Mouse (Mus musculus) lung, postnatal 0 days (tissue): ENCODE results near the gene Epn1. TPM values are rescaled to one million over a fixed set of nuclear protein-coding genes. Genes with fewer than 3 reads are reported as not detected.
A peak's percentile ranks its signal among the peaks of the same experiment; 100 is the strongest.

ENCODE experiments used
- ATAC-seq: fragments of 200-750 bp; cut with Nextera tagmentation; 2 replicates; pipeline ENCODE4 v1.8.0; 2017; ENCODE audit warnings: moderate library complexity
- DNase-seq: peaks from one replicate; pipeline ENCODE4 v3.0.0-alpha.2; 2016; ENCODE audit warnings: low spot score
- H3K27ac ChIP-seq: fragments of 300-500 bp; sonication (generic); 2 replicates; pipeline ENCODE4 v1.5.1; 2014; ENCODE audit warnings: antibody characterized with exemption, mild to moderate bottlenecking, low read length, mixed read lengths
- H3K27me3 ChIP-seq: fragments of 300-500 bp; sonication (generic); replicated peaks from 2 replicates; pipeline ENCODE4 v1.6.1; 2014; ENCODE audit warnings: low read length, mixed read lengths; ENCODE audit not compliant: insufficient read depth
- H3K36me3 ChIP-seq: fragments of 300-500 bp; sonication (generic); 2 replicates; pipeline ENCODE4 v1.6.1; 2014; ENCODE audit warnings: low read length, mixed read lengths; ENCODE audit not compliant: insufficient read depth
- H3K4me1 ChIP-seq: fragments of 300-500 bp; sonication (generic); 2 replicates; pipeline ENCODE4 v1.6.1; 2014; ENCODE audit warnings: antibody characterized with exemption, low read depth, low read length, mixed read lengths; ENCODE audit not compliant: insufficient read depth
- H3K4me2 ChIP-seq: fragments of 300-500 bp; sonication (generic); replicated peaks from 2 replicates; pipeline ENCODE4 v1.6.1; 2014; ENCODE audit warnings: low read depth, mild to moderate bottlenecking, low read length, moderate library complexity, mixed read lengths
- H3K4me3 ChIP-seq: fragments of 300-500 bp; sonication (generic); 2 replicates; pipeline ENCODE4 v1.5.1; 2014; ENCODE audit warnings: low read depth, low read length
- H3K9ac ChIP-seq: fragments of 300-500 bp; sonication (generic); replicated peaks from 2 replicates; pipeline ENCODE4 v1.6.1; 2014; ENCODE audit warnings: low read depth, mild to moderate bottlenecking
- H3K9me3 ChIP-seq: fragments of 300-500 bp; sonication (generic); 2 replicates; pipeline ENCODE4 v1.6.1; 2016; ENCODE audit warnings: low read length, mixed read lengths
- CTCF ChIP-seq: IDR thresholded peaks from 2 replicates; pipeline ENCODE4 v1.5.1; 2016; ENCODE audit warnings: antibody characterized with exemption, mild to moderate bottlenecking
- EP300 ChIP-seq: IDR thresholded peaks from 2 replicates; pipeline ENCODE4 v1.6.1; 2016; ENCODE audit warnings: antibody characterized with exemption, mild to moderate bottlenecking, control low read depth
- WGBS: fragments of 180-500 bp; shearing (Covaris S2); extraction: QIAGEN DNeasy Blood & Tissue Kit; methylation state at CpG from one replicate; pipeline ENCODE4 v1.1.7; 2014; 5-methylcytosine and 5-hydroxymethylcytosine counted together
- polyA plus RNA-seq: library from polyadenylated mRNA; unstranded; fragments of >200 nt; fragmentation: Nextera tagmentation; extraction: Ambion mirVana; gene quantifications from 2 replicates; pipeline ENCODE4 v1.2.1, GENCODE M21; 2015

The Epn1 gene
- polyA plus RNA-seq, 1 experiment from 2014 or later = 41.6 TPM

DNA sequence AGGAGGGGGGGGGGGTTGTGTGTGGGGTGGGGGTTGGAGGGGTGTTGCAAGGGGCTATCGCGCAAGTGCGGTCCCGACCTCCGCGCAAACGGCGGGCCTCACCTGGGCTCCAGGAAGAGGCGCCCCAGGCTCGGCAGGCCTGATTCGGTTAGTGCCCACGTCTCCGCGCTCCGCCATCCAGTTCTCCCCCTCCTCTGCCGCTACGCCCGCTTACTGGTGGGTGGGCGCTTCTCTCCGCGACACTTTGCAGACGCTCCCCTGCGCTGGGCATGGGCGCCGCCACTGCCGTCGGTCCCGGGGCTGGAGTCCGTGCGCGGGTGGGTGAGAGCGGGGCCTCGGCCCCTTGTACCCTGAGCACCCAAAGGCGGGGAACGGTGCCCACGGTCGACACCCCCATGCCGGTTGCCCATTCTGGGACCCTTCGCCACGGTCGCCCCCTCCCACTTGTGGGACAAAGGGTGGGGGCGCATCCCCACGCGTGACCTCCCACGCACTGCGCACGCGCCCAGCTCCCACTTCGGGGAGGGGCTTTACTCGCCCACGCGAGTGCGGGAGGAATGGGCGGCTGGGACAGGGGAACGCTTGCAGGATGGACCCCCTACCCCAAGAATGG lies 23.3 kb upstream of the Epn1 start:
- no peak for TF ChIP-seq CTCF
- TF ChIP-seq EP300 = no peak
- H3K4me1 ChIP-seq = peaks cover 19% of the 10 kb centered on the region
- H3K36me3 ChIP-seq = no peaks in the 10 kb centered on the region
- H3K4me3 ChIP-seq = peak overlapping the region; percentile 19; the same call in 1 of the 2 replicates
- ATAC-seq (no peak), DNase-seq (no peak)
- peak overlapping the region; percentile 49 for H3K4me2 ChIP-seq
- H3K27ac ChIP-seq = no peak overlapping the region
- 3% methylated on average over 50 of the region's 55 CpGs for WGBS
- H3K9me3 ChIP-seq = no peaks in the 10 kb centered on the region
- H3K27me3 ChIP-seq = peaks cover 54% of the 10 kb centered on the region
- H3K9ac ChIP-seq = no peak overlapping the region; the same call in 1 of the 2 replicates

- H3K9me3 ChIP-seq = no peaks in the 10 kb centered on the region
- H3K27me3 ChIP-seq = peaks cover 54% of the 10 kb centered on the region
- no peak for DNase-seq
- no peak overlapping the region for H3K4me3 ChIP-seq
- no peaks in the 10 kb centered on the region for H3K36me3 ChIP-seq
- no peak overlapping the region; the same call in 1 of the 2 replicates for H3K9ac ChIP-seq
- no peak overlapping the region for H3K27ac ChIP-seq
- no peak for ATAC-seq
- H3K4me1 ChIP-seq = peaks cover 14% of the 10 kb centered on the region
- 25% methylated on average over 8 of the region's 8 CpGs for WGBS
- TF ChIP-seq EP300 (no peak), CTCF (no peak)
- H3K4me2 ChIP-seq = no peak overlapping the region
These were observed 22.7 kb upstream of the Epn1 start for GRCm38 (mm10) chr7:5057381-5057780.

DNA sequence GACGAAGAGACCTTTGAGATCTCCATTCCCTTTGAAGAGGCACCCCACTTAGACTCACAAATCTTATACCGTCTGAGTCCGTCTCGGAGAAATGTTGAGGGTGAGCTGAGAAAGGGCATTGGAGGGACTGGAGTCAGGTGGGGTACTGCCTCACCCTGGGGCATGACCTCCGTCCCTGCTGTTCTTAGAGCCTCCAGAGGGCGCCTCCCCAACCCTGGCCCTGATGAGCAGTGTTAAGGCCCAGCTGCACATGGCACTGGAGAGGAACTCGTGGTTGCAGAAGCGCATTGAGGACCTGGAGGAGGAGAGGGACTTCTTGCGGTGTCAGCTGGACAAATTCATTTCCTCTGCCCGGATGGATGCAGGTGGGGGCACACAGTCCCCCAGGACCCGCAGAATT lies 22.2 kb upstream of the Epn1 start:
- H3K9me3 ChIP-seq = no peaks in the 10 kb centered on the region
- no peak overlapping the region for H3K9ac ChIP-seq
- H3K4me1 ChIP-seq = peaks cover 12% of the 10 kb centered on the region
- TF ChIP-seq EP300 (no peak), CTCF (peak; percentile 30; the same call in 1 of the 2 replicates)
- DNase-seq = peak; percentile 23
- no peak for ATAC-seq
- no peak overlapping the region for H3K4me3 ChIP-seq
- peaks cover 54% of the 10 kb centered on the region for H3K27me3 ChIP-seq
- WGBS = 32% methylated on average over 11 of the region's 11 CpGs
- H3K27ac ChIP-seq = no peak overlapping the region
- no peaks in the 10 kb centered on the region for H3K36me3 ChIP-seq
- H3K4me2 ChIP-seq = no peak overlapping the region

DNA sequence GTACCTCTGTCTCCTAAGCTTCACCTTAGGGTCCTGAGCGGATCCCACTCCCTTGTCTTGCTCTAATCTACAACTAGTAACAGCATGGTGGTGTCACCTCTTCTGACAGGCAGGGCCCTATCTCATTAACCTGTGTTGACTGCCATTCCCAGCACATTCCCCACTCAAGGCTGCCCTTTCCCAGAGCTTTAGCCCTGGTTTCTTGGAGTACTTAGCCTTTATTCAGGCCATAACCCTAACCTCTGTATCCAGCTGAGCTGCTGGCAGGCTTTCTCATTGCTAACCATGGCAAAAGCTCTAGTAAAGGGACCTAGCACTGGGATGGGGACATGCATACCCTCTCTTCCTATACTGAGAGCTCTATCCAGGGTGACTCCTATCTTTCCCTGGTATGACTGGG lies 21.4 kb upstream of the Epn1 start:
- TF ChIP-seq CTCF (no peak), EP300 (no peak)
- no peaks in the 10 kb centered on the region for H3K9me3 ChIP-seq
- no peak for ATAC-seq
- H3K9ac ChIP-seq = no peak overlapping the region
- peaks cover 45% of the 10 kb centered on the region for H3K27me3 ChIP-seq
- WGBS = 86% methylated on average over 1 of the region's 1 CpGs
- no peaks in the 10 kb centered on the region for H3K36me3 ChIP-seq
- H3K4me2 ChIP-seq = no peak overlapping the region
- DNase-seq = no peak
- peaks cover 13% of the 10 kb centered on the region; the same call in 1 of the 2 replicates for H3K4me1 ChIP-seq
- no peak overlapping the region for H3K4me3 ChIP-seq
- no peak overlapping the region for H3K27ac ChIP-seq

GRCm38 (mm10) chr7:5059421-5059820 lies 20.6 kb upstream of the Epn1 start:
- no peak overlapping the region for H3K4me3 ChIP-seq
- no peak for TF ChIP-seq CTCF
- TF ChIP-seq EP300 = no peak
- no peaks in the 10 kb centered on the region for H3K36me3 ChIP-seq
- H3K27ac ChIP-seq = no peak overlapping the region
- peaks cover 11% of the 10 kb centered on the region; the same call in 1 of the 2 replicates for H3K4me1 ChIP-seq
- no peak overlapping the region for H3K4me2 ChIP-seq
- H3K9ac ChIP-seq = no peak overlapping the region
- no peak for ATAC-seq
- no peaks in the 10 kb centered on the region for H3K9me3 ChIP-seq
- H3K27me3 ChIP-seq = peaks cover 39% of the 10 kb centered on the region
- no peak for DNase-seq
- WGBS = 87% methylated on average over 12 of the region's 12 CpGs

- ATAC-seq (no peak), DNase-seq (peak; percentile 90)
- Histone ChIP-seq H3K27ac (peak overlapping the region; percentile 100), H3K36me3 (no peaks in the 10 kb centered on the region), H3K4me1 (peaks cover 11% of the 10 kb centered on the region; the same call in 1 of the 2 replicates), H3K9me3 (no peaks in the 10 kb centered on the region), H3K4me2 (peak overlapping the region; percentile 91), H3K27me3 (peaks cover 30% of the 10 kb centered on the region), H3K9ac (peak overlapping the region; percentile 96), H3K4me3 (peak overlapping the region; percentile 76)
- 1% methylated on average over 27 of the region's 27 CpGs for WGBS
- TF ChIP-seq CTCF (peak; percentile 85), EP300 (no peak)
These were observed 19.8 kb upstream of the Epn1 start for GRCm38 (mm10) chr7:5060239-5060731.
